Mouse (Mus musculus) MEL (cell line): ENCODE measurements around the gene Gpr89. TPM values are rescaled to one million over a fixed set of nuclear protein-coding genes. Genes with fewer than 3 reads are reported as not detected.

ENCODE experiments used
- DNase-seq: peaks from one replicate; pipeline ENCODE4 v3.0.0; 2011; ENCODE audit warnings: low read depth, low spot score
- H3K27ac ChIP-seq: 2 replicates; pipeline ENCODE4 v1.5.1; 2012; ENCODE audit warnings: low read depth, mild to moderate bottlenecking, control low read depth, low read length, moderate library complexity; ENCODE audit not compliant: control insufficient read depth
- H3K27me3 ChIP-seq, 2 experiments: fragments of 150-350 bp in 1 of 2; sonication (generic) in 1 of 2; 2 replicates each; pipeline ENCODE4 v1.6.1; 2012; ENCODE audit warnings: low read length in 2 of 2, mild to moderate bottlenecking in 2 of 2, improper control_type of control experiment in 1 of 2, moderate library complexity in 1 of 2; ENCODE audit not compliant: insufficient read depth in 2 of 2, control insufficient read depth in 1 of 2
- H3K36me3 ChIP-seq, 2 experiments: 2 replicates each; pipeline ENCODE4 v1.6.1; 2012 to 2014; ENCODE audit warnings: low read length in 2 of 2, improper control_type of control experiment in 1 of 2, inconsistent platforms in 1 of 2, mild to moderate bottlenecking in 1 of 2; ENCODE audit not compliant: insufficient read depth in 2 of 2, control insufficient read depth in 1 of 2
- H3K4me1 ChIP-seq, 2 experiments: fragments of 150-350 bp in 1 of 2; sonication (generic) in 1 of 2; 2 replicates each; pipeline ENCODE4 v1.6.1; 2012; ENCODE audit warnings: low read length in 2 of 2, improper control_type of control experiment in 1 of 2, mild to moderate bottlenecking in 1 of 2; ENCODE audit not compliant: insufficient read depth in 2 of 2, control insufficient read depth in 1 of 2
- H3K4me3 ChIP-seq, 2 experiments: fragments of 150-350 bp in 1 of 2; sonication (generic) in 1 of 2; 2 replicates each; pipeline ENCODE4 v1.5.1; 2012; ENCODE audit warnings: low read depth in 2 of 2, low read length in 2 of 2, mild to moderate bottlenecking in 2 of 2, moderate library complexity in 2 of 2, control low read depth in 1 of 2, improper control_type of control experiment in 1 of 2; ENCODE audit not compliant: control insufficient read depth in 1 of 2, insufficient read depth in 1 of 2
- H3K79me2 ChIP-seq: 2 replicates; pipeline ENCODE4 v1.6.1; 2012; ENCODE audit warnings: mild to moderate bottlenecking, low read length, moderate library complexity; ENCODE audit not compliant: control insufficient read depth, poor library complexity, insufficient read depth
- H3K9ac ChIP-seq: 2 replicates; pipeline ENCODE4 v1.6.1; 2012; ENCODE audit warnings: low read depth, mild to moderate bottlenecking, control low read depth, low read length, moderate library complexity; ENCODE audit not compliant: control insufficient read depth, poor library complexity, severe bottlenecking
- H3K9me3 ChIP-seq: fragments of 150-350 bp; sonication (generic); replicated peaks from 2 replicates; pipeline ENCODE4 v1.6.1; 2012; ENCODE audit warnings: mild to moderate bottlenecking, low read length, improper control_type of control experiment, moderate library complexity; ENCODE audit not compliant: insufficient read depth
- BHLHE40 ChIP-seq: IDR thresholded peaks from 2 replicates; pipeline ENCODE4 v1.6.1; 2012; ENCODE audit warnings: low read depth, mild to moderate bottlenecking, inconsistent platforms, low read length, improper control_type of control experiment, borderline replicate concordance
- EP300 ChIP-seq, 2 experiments: IDR thresholded peaks; 2 replicates each; pipeline ENCODE4 v1.6.1; 2011; ENCODE audit warnings: improper control_type of control experiment in 2 of 2, low read length in 2 of 2, low read depth in 1 of 2, mild to moderate bottlenecking in 1 of 2
- GABPA ChIP-seq: IDR thresholded peaks from 2 replicates; pipeline ENCODE4 v1.6.1; 2012; ENCODE audit warnings: low read depth, mild to moderate bottlenecking, inconsistent platforms, low read length, improper control_type of control experiment, moderate library complexity
- KAT2A ChIP-seq: conservative IDR thresholded peaks from 2 replicates; pipeline ENCODE4 v1.6.1; 2012; ENCODE audit warnings: low read depth, low read length, improper control_type of control experiment, inconsistent platforms
- MAFK ChIP-seq: IDR thresholded peaks from 2 replicates; pipeline ENCODE4 v1.6.1; 2011; ENCODE audit warnings: low read depth, mild to moderate bottlenecking, low read length, improper control_type of control experiment, borderline replicate concordance
- MEF2A ChIP-seq: IDR thresholded peaks from 2 replicates; pipeline ENCODE4 v1.6.1; 2014; ENCODE audit warnings: low read depth, mild to moderate bottlenecking, inconsistent platforms, low read length, improper control_type of control experiment; ENCODE audit not compliant: poor library complexity, insufficient replicate concordance, severe bottlenecking; ENCODE audit errors: extremely low read depth
- MYB ChIP-seq: IDR thresholded peaks from 2 replicates; pipeline ENCODE4 v1.6.1; 2011; ENCODE audit warnings: mild to moderate bottlenecking, low read depth, low read length, improper control_type of control experiment
- NRF1 ChIP-seq: IDR thresholded peaks from 2 replicates; pipeline ENCODE4 v1.6.1; 2014; ENCODE audit warnings: low read depth, mild to moderate bottlenecking, inconsistent platforms, low read length, improper control_type of control experiment, moderate library complexity; ENCODE audit not compliant: poor library complexity, insufficient read depth, severe bottlenecking
- POLR2A ChIP-seq, 2 experiments: IDR thresholded peaks; 2 replicates each; pipeline ENCODE4 v1.6.1; 2011 to 2012; ENCODE audit warnings: low read length in 2 of 2, mild to moderate bottlenecking in 2 of 2, control low read depth in 1 of 2, improper control_type of control experiment in 1 of 2, low read depth in 1 of 2, moderate library complexity in 1 of 2; ENCODE audit not compliant: control insufficient read depth in 1 of 2, insufficient read depth in 1 of 2, poor library complexity in 1 of 2
- POLR2AphosphoS2 ChIP-seq: IDR thresholded peaks from 2 replicates; pipeline ENCODE4 v1.6.1; 2011; ENCODE audit warnings: low read length, improper control_type of control experiment
- POLR2AphosphoS5 ChIP-seq: IDR thresholded peaks from 2 replicates; pipeline ENCODE4 v1.6.1; 2012; ENCODE audit warnings: low read depth, borderline replicate concordance, mild to moderate bottlenecking, inconsistent platforms, low read length, moderate library complexity, mixed read lengths
- RAD21 ChIP-seq: IDR thresholded peaks from 2 replicates; pipeline ENCODE4 v1.6.1; 2011; ENCODE audit warnings: mild to moderate bottlenecking, low read depth, low read length, improper control_type of control experiment
- SMC3 ChIP-seq: IDR thresholded peaks from 2 replicates; pipeline ENCODE4 v1.6.1; 2011; ENCODE audit warnings: low read depth, low read length, improper control_type of control experiment
- UBTF ChIP-seq: IDR thresholded peaks from 2 replicates; pipeline ENCODE4 v1.6.1; 2012; ENCODE audit warnings: low read depth, mild to moderate bottlenecking, inconsistent platforms, low read length, improper control_type of control experiment, moderate library complexity, borderline replicate concordance; ENCODE audit not compliant: insufficient read depth
- ZC3H11A ChIP-seq: IDR thresholded peaks from 2 replicates; pipeline ENCODE4 v1.6.1; 2012; ENCODE audit warnings: low read depth, mild to moderate bottlenecking, inconsistent platforms, low read length, improper control_type of control experiment
- ZKSCAN1 ChIP-seq: IDR thresholded peaks from 2 replicates; pipeline ENCODE4 v1.6.1; 2012; ENCODE audit warnings: low read depth, mild to moderate bottlenecking, inconsistent platforms, low read length, improper control_type of control experiment, moderate library complexity
- ZNF384 ChIP-seq: IDR thresholded peaks from 2 replicates; pipeline ENCODE4 v1.6.1; 2012; ENCODE audit warnings: low read depth, mild to moderate bottlenecking, inconsistent platforms, low read length, improper control_type of control experiment
- polyA plus RNA-seq, 2 experiments: library from polyadenylated mRNA; stranded (reverse) in 1 of 2; unstranded in 1 of 2; fragments of >175 nt in 1 of 2; fragments of >200 nt in 1 of 2; gene quantifications; 2 replicates each; pipeline versions ENCODE4 v1.2.1 to v1.2.4; 2012; ENCODE audit warnings: low replicate concordance in 2 of 2, low read depth in 1 of 2; ENCODE audit not compliant: insufficient read length in 2 of 2, insufficient read depth in 1 of 2, missing spikeins in 1 of 2
- total RNA-seq: library from RNA; depleted of rRNA; stranded (reverse); fragments of 300-350 nt; gene quantifications from 2 replicates; pipeline ENCODE4 v1.2.3, GENCODE M21; 2012

The Gpr89 gene
- total and polyA plus RNA-seq, 3 experiments: 56.7 to 69.9 TPM; not detected in 1

- no peak for TF ChIP-seq NRF1
- no peak for TF ChIP-seq POLR2AphosphoS5
- TF ChIP-seq GABPA: no peak
- TF ChIP-seq KAT2A: no peak
- no peak overlapping the region for H3K9ac ChIP-seq
- no peaks in the 10 kb centered on the region for H3K36me3 ChIP-seq
- no peaks in the 10 kb centered on the region for H3K79me2 ChIP-seq
- H3K9me3 ChIP-seq: no peaks in the 10 kb centered on the region
- no peak overlapping the region for H3K27ac ChIP-seq
- H3K4me3 ChIP-seq: no peak overlapping the region
- H3K4me1 ChIP-seq: no peaks in the 10 kb centered on the region
- peaks cover 0 to 3% of the 10 kb centered on the region in 2 experiments; a peak in 2 of 4 replicates for H3K27me3 ChIP-seq
- DNase-seq: no peak
These were observed 58.2 kb downstream of the Gpr89 start for GRCm38 (mm10) chr3:96846985-96847384.

GRCm38 (mm10) chr3:96845806-96846205 lies 59.3 kb downstream of the Gpr89 start:
- no peaks in the 10 kb centered on the region for H3K79me2 ChIP-seq

GRCm38 (mm10) chr3:96845191-96845590 lies 60.0 kb downstream of the Gpr89 start:
- Histone ChIP-seq H3K4me3 (no peak overlapping the region), H3K9me3 (no peaks in the 10 kb centered on the region), H3K79me2 (no peaks in the 10 kb centered on the region)
- TF ChIP-seq POLR2AphosphoS2 (no peak), ZKSCAN1 (no peak), EP300 (IDR thresholded peaks at IDR 0.05; ENCODE audit: low read depth in 1 of 2, low read length in 2 of 2) (no peak), ZNF384 (no peak), RAD21 (no peak), MAFK (no peak), ZC3H11A (no peak), MYB (no peak), SMC3 (no peak)
- TF ChIP-seq, all 39 proteins: peak for 0
- DNase-seq: no peak
- no peak overlapping the region for H3K27ac ChIP-seq
- no peaks in the 10 kb centered on the region for H3K36me3 ChIP-seq
- no peak overlapping the region for H3K9ac ChIP-seq
- H3K4me1 ChIP-seq: no peaks in the 10 kb centered on the region
- no peaks in the 10 kb centered on the region; a peak in 1 of 4 replicates for H3K27me3 ChIP-seq

More at GRCm38 (mm10) chr3:96845806-96846205, 59.3 kb downstream of the Gpr89 start:
- Histone ChIP-seq H3K9ac (no peak overlapping the region), H3K4me3 (no peak overlapping the region), H3K4me1 (no peaks in the 10 kb centered on the region), H3K36me3 (no peaks in the 10 kb centered on the region), H3K27me3 (no peaks in the 10 kb centered on the region; a peak in 1 of 4 replicates), H3K27ac (no peak overlapping the region), H3K9me3 (no peaks in the 10 kb centered on the region)
- TF ChIP-seq MYB: no peak
- no peak for TF ChIP-seq KAT2A
- TF ChIP-seq BHLHE40: no peak
- TF ChIP-seq MEF2A: no peak
- no peak for TF ChIP-seq ZKSCAN1
- no peak for TF ChIP-seq POLR2A (IDR thresholded peaks at IDR 0.05; ENCODE audit: control insufficient read depth in 1 of 2, insufficient read depth in 1 of 2, low read depth in 1 of 2, low read length in 2 of 2, poor library complexity in 1 of 2)
- TF ChIP-seq ZC3H11A: no peak
- TF ChIP-seq NRF1: no peak
- TF ChIP-seq UBTF: no peak
- DNase-seq: no peak
